Mouse (Mus musculus): ENCODE results near the gene Qpctl. TPM values are rescaled to one million over a fixed set of nuclear protein-coding genes. Genes with fewer than 3 reads are reported as not detected.
"Not testable (repeated sequence)": the region's sequence is repeated elsewhere in the genome, so short reads cannot be mapped to it uniquely, and the experiment has no call there.

Qpctl gene
- total RNA-seq, 2 experiments from 2014 or later, result 1.5 to 2.0 TPM

GRCm38 (mm10) chr7:19165656-19166423 lies 16.7 kb upstream of the Qpctl start, which contains the start of gene Gipr:
TSS of gene Gipr (minus strand) at chr7:19166127.
- intact Hi-C loops (cut with DNase I), result no loop called here
- no peak for DNase-seq

- no peak for DNase-seq
- intact Hi-C loops (cut with DNase I), result no loop called here
Measured at GRCm38 (mm10) chr7:19164978-19165377, 15.9 kb upstream of the Qpctl start.

- intact Hi-C loops (cut with DNase I), result no loop called here
- no peak for DNase-seq
Measured at GRCm38 (mm10) chr7:19164189-19164588, 15.1 kb upstream of the Qpctl start.

GRCm38 (mm10) chr7:19163752-19164151 lies 14.7 kb upstream of the Qpctl start:
- DNase-seq, result no peak
- intact Hi-C loops (cut with DNase I), result no loop called here

DNA sequence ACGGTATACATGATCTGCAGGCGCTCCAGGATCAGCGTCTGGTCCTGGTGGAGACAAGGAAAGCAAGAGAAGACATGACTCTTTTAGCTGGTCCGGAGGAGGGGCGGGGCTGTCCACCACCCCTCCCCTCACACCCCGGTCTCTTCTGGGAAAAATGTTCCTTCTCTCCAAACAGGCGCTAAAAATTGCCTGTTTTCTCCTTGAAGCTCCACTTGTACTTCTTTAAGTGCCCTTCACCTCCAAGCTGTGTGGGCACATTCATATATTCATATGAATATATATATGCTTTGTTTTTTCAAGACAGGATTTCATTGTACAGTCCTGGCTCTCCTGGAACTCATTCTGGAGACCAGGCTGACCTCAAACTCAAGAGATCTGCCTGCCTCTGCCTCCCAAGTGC lies 13.8 kb upstream of the Qpctl start:
- intact Hi-C loops (cut with DNase I), result no loop called here
- no peak for DNase-seq

GRCm38 (mm10) chr7:19160115-19160514 lies 11.0 kb upstream of the Qpctl start:
- DNase-seq, result no peak
- intact Hi-C loops (cut with DNase I), result no loop called here

DNA sequence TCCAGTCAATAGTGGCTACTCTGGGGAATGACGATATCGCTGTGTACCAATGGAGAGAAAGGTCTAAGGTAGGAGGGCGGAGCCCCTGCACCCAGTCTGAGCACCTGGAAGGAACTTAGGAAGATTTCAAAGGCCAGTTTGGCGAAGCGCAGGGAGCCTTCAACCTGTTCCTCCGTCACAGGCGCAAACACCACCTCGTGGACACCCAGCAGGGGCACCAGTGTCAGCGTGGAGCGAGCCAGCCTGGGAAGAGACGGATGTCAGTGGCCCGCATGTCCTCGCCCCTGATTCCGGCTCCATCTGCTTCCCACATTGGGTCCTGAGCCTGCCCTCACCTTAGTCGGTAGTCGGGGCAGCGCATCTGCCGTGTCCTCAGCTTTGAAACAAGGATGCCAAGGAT lies 10.3 kb upstream of the Qpctl start:
- DNase-seq, result no peak
- intact Hi-C loops (cut with DNase I), result loop anchor here (5.0 kb wide), 1 partner anchor 48 kb away; no protein-coding TSS in a partner anchor

GRCm38 (mm10) chr7:19158601-19159000 lies 9.5 kb upstream of the Qpctl start:
- intact Hi-C loops (cut with DNase I), result loop anchor here (5.0 kb wide), 1 partner anchor 49 kb away; no protein-coding TSS in a partner anchor
- no peak for DNase-seq

GRCm38 (mm10) chr7:19157160-19157800 lies 8.2 kb upstream of the Qpctl start:
- intact Hi-C loops (cut with DNase I), result loop anchor here (2.0 to 5.0 kb wide), 2 partner anchors 16 to 50 kb away; no protein-coding TSS in a partner anchor

DNA sequence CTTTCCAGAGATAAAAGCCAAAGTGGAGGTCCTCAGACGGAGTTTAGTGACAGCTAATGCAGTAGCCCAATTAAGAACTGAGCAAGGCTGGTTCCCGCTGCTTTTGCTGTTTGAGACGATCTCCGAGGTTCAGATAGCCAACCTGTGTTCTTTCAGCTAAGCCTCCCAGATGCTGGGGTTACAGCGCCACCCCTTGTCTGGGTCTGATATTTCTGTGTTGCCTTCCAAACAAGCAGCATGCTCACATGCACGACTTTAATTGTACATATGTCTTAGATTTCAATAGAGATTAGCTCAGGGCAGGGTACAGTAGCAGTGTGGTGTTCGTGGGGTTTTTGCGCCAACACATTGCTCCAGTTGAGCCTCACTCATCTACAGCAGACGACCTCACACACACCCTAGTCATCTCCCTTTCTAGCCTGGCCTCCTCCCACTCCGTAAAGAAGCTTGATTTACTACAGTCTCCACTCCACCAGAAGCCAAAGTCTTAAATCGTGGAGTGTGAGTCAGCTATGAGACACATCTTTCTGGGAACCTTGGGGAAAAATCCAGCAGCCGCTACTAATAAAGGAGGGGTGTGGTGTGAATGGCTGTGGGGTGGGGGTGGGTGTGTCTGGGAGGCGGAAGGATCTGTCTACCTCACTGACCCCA lies 6.9 kb upstream of the Qpctl start:
- intact Hi-C loops (cut with DNase I), result loop anchor here (2.0 to 5.0 kb wide), 2 partner anchors 17 to 51 kb away; no protein-coding TSS in a partner anchor
- DNase-seq, result no peak

More at GRCm38 (mm10) chr7:19157160-19157800, 8.2 kb upstream of the Qpctl start:
- peak; percentile 87 to 88 for DNase-seq

DNA sequence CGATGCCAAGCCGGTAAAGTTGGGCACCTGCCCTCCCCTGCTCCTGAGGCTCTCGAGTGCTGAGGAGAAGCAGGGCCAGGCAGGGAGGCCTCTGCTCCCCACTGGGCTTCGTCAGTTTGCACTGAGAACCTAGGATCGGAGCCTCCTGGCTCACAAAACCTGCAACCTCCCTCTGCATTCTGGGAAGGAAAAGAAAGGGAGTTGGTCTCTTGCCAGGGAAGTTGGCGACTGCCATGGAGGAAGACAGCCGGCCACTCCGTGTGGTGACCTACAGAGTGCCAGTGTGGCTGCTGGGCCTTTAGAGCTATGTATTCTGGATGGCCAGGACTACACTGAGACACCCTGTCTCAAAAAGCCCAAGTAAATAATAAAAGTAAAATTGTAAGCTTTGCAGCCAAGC lies 5.7 kb upstream of the Qpctl start:
- DNase-seq, result no peak
- intact Hi-C loops (cut with DNase I), result loop anchor here (5.0 kb wide), 1 partner anchor 53 kb away; no protein-coding TSS in a partner anchor

- intact Hi-C loops (cut with DNase I); DNase-seq: not testable (repeated sequence)
Measured at GRCm38 (mm10) chr7:19151121-19151520, 2.0 kb upstream of the Qpctl start.

DNA sequence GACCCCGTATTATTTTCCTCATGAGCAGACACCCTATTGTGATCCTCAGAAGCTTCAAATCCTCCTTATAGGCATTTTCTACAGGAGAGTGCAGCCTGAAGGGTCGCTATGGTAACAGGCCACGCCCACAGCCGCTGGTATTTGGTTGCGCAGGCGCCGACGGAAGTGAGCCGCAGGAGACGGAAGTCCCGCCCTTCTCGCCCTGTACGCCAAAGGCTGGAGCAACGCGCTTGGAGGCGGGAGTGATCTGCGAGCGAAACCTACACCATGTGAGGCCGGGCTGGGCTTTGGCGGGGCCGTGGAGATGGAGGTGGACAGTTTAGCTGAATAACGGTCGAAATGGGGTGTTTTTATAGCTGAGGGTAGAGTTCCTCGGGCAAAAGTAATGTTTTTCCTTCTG lies 535 bp upstream of the Qpctl start, which contains the start of gene Snrpd2:
Gene Snrpd2, plus strand, starts transcription at position 97 of the 400 bp plus-strand sequence.
- intact Hi-C loops (cut with DNase I), result no loop called here
- DNase-seq, result peak; percentile 95 to 96

GRCm38 (mm10) chr7:19148180-19148874 lies 764 bp downstream of the Qpctl start:
- DNase-seq, result no peak
- intact Hi-C loops (cut with DNase I), result no loop called here

- intact Hi-C loops (cut with DNase I), result no loop called here
- DNase-seq, result no peak
Measured at GRCm38 (mm10) chr7:19147497-19148045, 1.5 kb downstream of the Qpctl start.

- DNase-seq, result no peak
- intact Hi-C loops (cut with DNase I), result no loop called here
Measured at GRCm38 (mm10) chr7:19146793-19147192, 2.3 kb downstream of the Qpctl start.

DNA sequence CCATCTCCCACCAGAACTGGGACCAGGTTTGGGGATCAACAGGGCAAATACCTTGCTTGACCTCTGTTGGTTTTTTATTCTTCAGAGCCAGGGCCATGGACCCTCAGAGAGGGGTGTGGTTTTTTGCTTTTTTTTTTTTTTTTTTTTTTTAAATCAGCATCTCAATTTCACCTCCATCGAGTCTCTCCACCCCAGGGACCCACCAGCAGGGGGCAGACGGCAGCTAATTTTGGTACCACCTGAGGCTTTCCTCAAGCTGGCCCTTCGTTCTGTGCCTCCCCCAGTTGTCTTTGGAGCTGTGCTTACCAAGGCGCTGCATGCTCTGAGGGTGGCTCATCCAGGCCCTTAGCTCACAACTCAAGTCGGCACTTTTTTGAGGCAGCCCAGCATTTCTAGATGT lies 11.7 kb downstream of the Qpctl start:
- intact Hi-C loops (cut with DNase I), result no loop called here
- peak in 1 of 2 experiments; percentile 42 for DNase-seq

- intact Hi-C loops (cut with DNase I), result no loop called here
- no peak for DNase-seq
Measured at GRCm38 (mm10) chr7:19136673-19137334, 12.3 kb downstream of the Qpctl start.

DNA sequence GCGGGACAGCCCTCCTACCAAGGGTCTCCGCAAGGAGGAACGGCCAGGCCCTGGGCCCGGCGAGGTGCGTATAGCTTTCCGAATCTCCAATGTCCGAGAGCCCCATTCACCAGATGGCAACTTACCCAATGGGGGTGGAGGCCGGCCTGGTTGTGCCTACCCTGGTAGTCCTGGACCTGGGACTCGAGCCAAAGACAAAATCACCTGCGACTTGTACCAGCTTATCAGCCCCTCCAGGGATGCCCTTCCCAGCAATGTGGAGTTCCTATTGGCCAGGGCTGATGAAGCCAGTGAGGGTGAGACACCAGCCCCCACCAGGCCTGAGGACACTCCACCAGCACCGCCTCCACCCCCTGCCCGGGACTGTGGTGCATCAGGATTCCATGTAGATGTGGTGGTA lies 12.9 kb downstream of the Qpctl start:
- intact Hi-C loops (cut with DNase I), result no loop called here
- no peak for DNase-seq

All from gastrocnemius, postnatal 36 days (tissue).